Mouse (Mus musculus): ENCODE results near the gene Fkbp8. TPM values are rescaled to one million over a fixed set of nuclear protein-coding genes. Genes with fewer than 3 reads are reported as not detected.

The Fkbp8 gene
- total RNA-seq, 1 experiment from 2014 or later = 404 TPM

DNA sequence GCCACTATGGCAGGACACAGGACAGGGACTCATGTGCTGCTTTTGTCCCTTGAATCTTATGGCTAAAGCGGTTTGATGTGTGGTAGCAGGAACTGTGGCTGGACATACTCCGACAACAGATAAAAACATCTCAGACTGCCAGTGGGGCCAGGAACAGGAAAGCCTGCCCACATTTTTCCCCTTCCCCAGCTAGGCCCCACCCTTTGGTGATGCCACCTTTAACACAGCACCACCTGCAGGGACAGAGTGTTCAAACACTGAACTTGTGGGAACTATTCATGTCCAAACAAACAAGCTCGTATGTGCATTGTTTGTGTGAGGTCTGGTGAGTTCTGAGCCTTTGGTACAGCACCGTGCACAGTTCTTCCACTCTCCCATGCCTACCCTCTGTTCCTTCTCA is 30.8 kb downstream of the Fkbp8 start:
- DNase-seq = no peak

GRCm38 (mm10) chr8:70558983-70559382 is 31.5 kb downstream of the Fkbp8 start:
- no peak for DNase-seq

- peak; percentile 57 for DNase-seq
These were observed 32.6 kb downstream of the Fkbp8 start for GRCm38 (mm10) chr8:70560096-70560495.

DNA sequence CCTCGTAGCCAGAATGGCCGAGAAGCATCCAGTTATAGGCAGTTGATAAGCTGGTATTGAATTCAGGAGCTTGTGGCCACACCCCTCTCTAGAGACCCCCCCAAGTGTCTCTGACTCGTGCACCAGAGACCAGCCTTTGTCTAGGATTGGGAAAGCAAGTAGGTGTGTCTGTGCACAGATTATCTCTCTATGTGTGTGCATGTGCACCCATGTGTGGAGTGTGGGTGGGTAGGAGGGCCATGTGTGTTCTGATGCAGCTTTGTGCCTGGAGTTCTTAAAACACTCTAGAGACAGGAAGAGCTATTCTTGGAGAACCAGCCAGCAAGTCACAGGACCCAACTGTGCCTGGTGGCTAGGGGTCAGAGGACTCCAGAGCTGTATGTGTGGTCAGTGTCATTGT is 33.0 kb downstream of the Fkbp8 start:
- no peak for DNase-seq

GRCm38 (mm10) chr8:70561357-70561756 is 33.8 kb downstream of the Fkbp8 start:
- no peak for DNase-seq

DNA sequence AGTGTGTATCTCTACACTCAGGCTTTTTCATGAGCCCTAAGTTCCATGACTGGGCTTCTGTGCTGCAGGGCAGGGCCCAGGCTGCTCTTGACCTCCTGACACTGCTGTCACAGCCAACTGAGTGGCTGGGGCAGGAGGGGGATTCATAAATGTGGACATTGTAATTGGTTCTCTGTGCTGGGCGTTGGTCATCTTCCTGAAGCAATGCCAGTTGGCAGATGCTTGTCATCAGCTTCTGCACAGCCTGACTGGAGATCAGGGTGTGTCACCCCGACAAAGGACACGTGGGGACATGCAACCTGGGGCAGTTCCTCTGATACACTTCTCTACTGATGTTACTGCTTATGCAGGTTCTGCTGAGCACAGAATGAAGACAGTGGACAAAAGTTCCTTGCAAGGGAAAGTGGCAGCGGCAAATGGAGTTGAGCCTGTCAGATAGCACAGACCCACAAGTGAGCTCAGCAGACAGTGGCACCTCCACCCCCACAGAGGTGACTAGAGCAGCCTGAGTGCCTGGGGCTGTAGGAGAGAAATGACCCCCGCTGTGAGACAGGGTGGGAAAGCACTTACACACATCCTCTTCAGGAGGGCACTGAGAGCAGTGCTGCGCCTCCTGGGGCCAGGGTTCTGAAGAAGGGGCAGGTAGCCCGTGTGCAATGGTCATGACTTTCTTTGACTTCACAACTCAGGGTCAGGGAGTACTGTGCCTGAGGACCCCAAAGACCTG is 34.4 kb downstream of the Fkbp8 start:
- DNase-seq = peak; percentile 65

GRCm38 (mm10) chr8:70562802-70563201 is 35.3 kb downstream of the Fkbp8 start:
- peak; percentile 28 for DNase-seq

GRCm38 (mm10) chr8:70563763-70564387 is 36.4 kb downstream of the Fkbp8 start:
- no peak for DNase-seq

- DNase-seq = peak; percentile 27
These were observed 37.2 kb downstream of the Fkbp8 start for GRCm38 (mm10) chr8:70564696-70565235.

DNA sequence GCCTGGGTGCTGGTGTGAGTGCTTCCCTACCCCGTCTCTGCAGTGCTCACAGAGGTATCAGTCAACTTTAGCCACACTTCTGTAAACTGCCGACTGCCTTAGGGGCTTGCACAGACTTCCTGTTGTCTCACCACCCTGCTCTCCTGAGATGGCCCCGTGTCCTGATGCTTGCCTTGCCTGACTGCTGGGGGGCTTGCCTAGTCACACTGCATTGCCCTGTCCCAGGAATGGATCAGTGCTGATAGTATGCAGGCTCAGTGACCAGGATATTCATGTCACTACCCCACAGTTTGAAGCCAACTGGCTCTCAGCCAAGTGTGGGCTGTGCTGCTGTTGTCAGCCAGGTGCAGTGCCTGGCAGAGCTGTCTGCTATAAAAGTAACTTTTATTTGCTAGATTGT is 38.0 kb downstream of the Fkbp8 start:
- DNase-seq = peak; percentile 39

- no peak for DNase-seq
These were observed 42.8 kb downstream of the Fkbp8 start for GRCm38 (mm10) chr8:70570360-70570759.

GRCm38 (mm10) chr8:70570990-70571389 is 43.5 kb downstream of the Fkbp8 start:
- no peak for DNase-seq

- DNase-seq = no peak
These were observed 46.8 kb downstream of the Fkbp8 start for GRCm38 (mm10) chr8:70574302-70574701.

DNA sequence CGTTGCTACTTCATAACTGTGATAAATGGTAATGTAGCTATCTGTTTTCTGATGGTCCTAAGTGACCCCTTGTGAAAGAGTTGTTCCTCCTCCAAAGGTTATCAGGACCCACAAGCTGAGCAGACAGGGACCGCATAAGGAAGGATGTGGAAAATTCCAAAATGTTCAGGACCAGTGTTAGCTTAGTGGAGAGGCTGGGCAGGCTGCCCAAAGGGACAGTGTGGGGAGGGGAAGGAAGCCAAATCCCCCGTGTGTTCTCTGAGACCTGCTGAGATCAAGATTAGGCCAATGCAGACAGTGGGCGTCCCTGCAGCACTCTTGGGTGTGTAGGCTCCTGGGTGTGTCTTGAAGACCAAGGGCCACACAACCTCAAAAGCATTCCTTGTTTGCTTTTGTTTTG is 47.4 kb downstream of the Fkbp8 start:
- peak; percentile 75 for DNase-seq

- DNase-seq = no peak
These were observed 49.7 kb downstream of the Fkbp8 start for GRCm38 (mm10) chr8:70577207-70577606.

- peak; percentile 68 for DNase-seq
These were observed 56.2 kb downstream of the Fkbp8 start for GRCm38 (mm10) chr8:70583476-70584387.

DNA sequence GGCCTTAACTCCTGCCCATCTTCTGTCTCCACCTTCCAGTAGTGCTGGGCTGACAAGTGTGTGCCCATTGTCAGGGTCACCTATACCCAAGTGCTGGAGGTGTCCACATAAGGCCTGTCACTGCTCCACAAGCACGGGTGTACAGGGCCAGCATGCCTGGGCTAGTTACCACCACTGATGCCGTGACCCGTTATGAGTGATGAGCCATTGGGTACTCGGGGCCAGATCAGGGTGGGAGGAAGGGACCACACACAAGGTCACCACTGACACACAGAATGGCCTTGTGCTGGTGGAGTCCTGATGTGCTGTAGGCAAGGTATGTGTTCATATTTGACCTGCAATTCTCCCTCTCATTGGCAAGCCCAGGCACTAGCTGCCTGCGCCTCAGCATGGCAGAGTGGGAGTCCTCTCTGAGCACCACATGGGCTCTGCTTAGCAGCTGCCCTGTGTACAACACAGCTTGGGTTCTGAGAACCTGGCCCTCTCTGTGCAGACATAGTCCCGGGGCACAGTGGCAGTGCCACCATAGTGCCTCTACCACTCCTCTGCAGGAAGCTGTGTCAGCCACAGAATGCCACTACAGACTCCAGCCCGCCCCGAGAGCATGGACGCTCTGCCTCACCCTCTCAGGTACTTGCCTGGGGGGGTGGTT is 57.2 kb downstream of the Fkbp8 start:
- DNase-seq = no peak

Other genes with a start within 250 kb of the Fkbp8 start
- gene Homer3, start 244.9 kb upstream of the Fkbp8 start, total RNA-seq (2021) = 20.2 and 23.0 TPM in 2 replicates
- gene Ddx49, start 225.2 kb upstream of the Fkbp8 start, total RNA-seq (2021) = 50.1 and 64.7 TPM in 2 replicates
- gene Cope, start 225.2 kb upstream of the Fkbp8 start, total RNA-seq (2021) = 184 and 238 TPM in 2 replicates
- gene Cers1, start 211.9 kb upstream of the Fkbp8 start, total RNA-seq (2021) = 2.9 and 3.4 TPM in 2 replicates
- 2.0 TPM in 1 of 2 replicates, not detected in the other for gene Gdf1, start 197.9 kb upstream of the Fkbp8 start, total RNA-seq (2021)
- 71.3 and 76.9 TPM in 2 replicates for gene Upf1, start 174.4 kb upstream of the Fkbp8 start, total RNA-seq (2021)
- 0.27 TPM in 1 of 2 replicates, not detected in the other for gene Comp, start 154.2 kb upstream of the Fkbp8 start, total RNA-seq (2021)
- 23.9 and 28.8 TPM in 2 replicates for gene Crtc1, start 88.1 kb upstream of the Fkbp8 start, total RNA-seq (2021)
- gene Klhl26, start 50.8 kb upstream of the Fkbp8 start, total RNA-seq (2021) = 22.3 and 24.9 TPM in 2 replicates
- 10.1 and 10.2 TPM in 2 replicates for gene Tmem59l, start 40.4 kb upstream of the Fkbp8 start, total RNA-seq (2021)
- 0.18 TPM in 1 of 2 replicates, not detected in the other for gene Crlf1, start 34.6 kb upstream of the Fkbp8 start, total RNA-seq (2021)
- gene Rex1bd, start 21.0 kb upstream of the Fkbp8 start, total RNA-seq (2021) = 141 and 158 TPM in 2 replicates
- gene Uba52, start 16.9 kb upstream of the Fkbp8 start, total RNA-seq (2021) = 1,380 and 1,587 TPM in 2 replicates
- 68.9 and 85.4 TPM in 2 replicates for gene Kxd1, start 232 bp downstream of the Fkbp8 start, total RNA-seq (2021)
- 24.3 and 29.8 TPM in 2 replicates for gene Ell, start 11.7 kb downstream of the Fkbp8 start, total RNA-seq (2021)
- gene Isyna1, start 66.6 kb downstream of the Fkbp8 start, total RNA-seq (2021) = 89.7 and 101 TPM in 2 replicates
- 82.0 and 88.2 TPM in 2 replicates for gene Ssbp4, start 81.1 kb downstream of the Fkbp8 start, total RNA-seq (2021)
- gene Lrrc25, start 88.4 kb downstream of the Fkbp8 start, total RNA-seq (2021) = 1.0 and 2.2 TPM in 2 replicates
- 2.2 and 5.7 TPM in 2 replicates for gene Gdf15, start 104.7 kb downstream of the Fkbp8 start, total RNA-seq (2021)
- gene Pgpep1, start 132.7 kb downstream of the Fkbp8 start, total RNA-seq (2021) = 98.1 and 129 TPM in 2 replicates
- 66.1 and 86.8 TPM in 2 replicates for gene Lsm4, start 145.5 kb downstream of the Fkbp8 start, total RNA-seq (2021)
- 191 and 217 TPM in 2 replicates for gene Jund, start 171.2 kb downstream of the Fkbp8 start, total RNA-seq (2021)
- 0.15 and 0.19 TPM in 2 replicates for gene Iqcn, start 175.7 kb downstream of the Fkbp8 start, total RNA-seq (2021)
- gene Gm3336, start 190.8 kb downstream of the Fkbp8 start, total RNA-seq (2021) = not detected in 2 replicates
- gene Pde4c, start 196.0 kb downstream of the Fkbp8 start, total RNA-seq (2021) = 0.55 and 1.3 TPM in 2 replicates
- gene Rab3a, start 227.0 kb downstream of the Fkbp8 start, total RNA-seq (2021) = 65.2 and 89.6 TPM in 2 replicates
- 127 and 143 TPM in 2 replicates for gene Mpv17l2, start 233.2 kb downstream of the Fkbp8 start, total RNA-seq (2021)
- 50.2 and 62.1 TPM in 2 replicates for gene Pik3r2, start 249.0 kb downstream of the Fkbp8 start, total RNA-seq (2021)

All from adrenal gland, postnatal 25 days (tissue).